Mouse (Mus musculus) mesoderm, embryonic 11.5 days (tissue): ENCODE results near the gene Disp3.

Source experiments
- DNase-seq: peaks from one replicate; pipeline ENCODE4 v3.0.0-alpha.2; 2012; ENCODE audit warnings: low read depth, low spot score

The Disp3 gene

GRCm38 (mm10) chr4:148287476-148288054 is at the start of gene Disp3:
TSS of gene Disp3 (minus strand) at chr4:148287965.
- peak; percentile 40 for DNase-seq

- no peak for DNase-seq
Observed at GRCm38 (mm10) chr4:148330269-148330668, 42.5 kb upstream of the Disp3 start.

- DNase-seq = no peak
Observed at GRCm38 (mm10) chr4:148329431-148329830, 41.7 kb upstream of the Disp3 start.

DNA sequence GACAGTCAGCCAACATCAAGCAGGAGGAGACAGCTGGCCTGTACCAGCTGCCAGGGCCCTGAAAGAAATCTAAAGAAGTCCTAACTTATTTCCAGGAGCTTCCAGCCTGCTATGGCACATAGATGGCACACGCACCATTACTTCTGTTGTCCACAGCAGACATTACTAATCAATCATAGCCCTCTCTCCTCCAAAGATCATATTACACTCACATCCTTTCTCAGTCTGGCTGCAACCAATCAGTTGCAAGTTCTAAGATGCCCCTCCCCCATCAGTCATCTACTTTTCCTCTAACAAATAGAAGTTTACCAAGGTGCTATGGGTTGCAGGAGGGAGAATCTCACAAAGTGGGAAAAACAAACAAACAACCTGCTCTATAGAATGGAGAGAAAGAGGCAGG is 40.5 kb upstream of the Disp3 start:
- DNase-seq = peak; percentile 51

DNA sequence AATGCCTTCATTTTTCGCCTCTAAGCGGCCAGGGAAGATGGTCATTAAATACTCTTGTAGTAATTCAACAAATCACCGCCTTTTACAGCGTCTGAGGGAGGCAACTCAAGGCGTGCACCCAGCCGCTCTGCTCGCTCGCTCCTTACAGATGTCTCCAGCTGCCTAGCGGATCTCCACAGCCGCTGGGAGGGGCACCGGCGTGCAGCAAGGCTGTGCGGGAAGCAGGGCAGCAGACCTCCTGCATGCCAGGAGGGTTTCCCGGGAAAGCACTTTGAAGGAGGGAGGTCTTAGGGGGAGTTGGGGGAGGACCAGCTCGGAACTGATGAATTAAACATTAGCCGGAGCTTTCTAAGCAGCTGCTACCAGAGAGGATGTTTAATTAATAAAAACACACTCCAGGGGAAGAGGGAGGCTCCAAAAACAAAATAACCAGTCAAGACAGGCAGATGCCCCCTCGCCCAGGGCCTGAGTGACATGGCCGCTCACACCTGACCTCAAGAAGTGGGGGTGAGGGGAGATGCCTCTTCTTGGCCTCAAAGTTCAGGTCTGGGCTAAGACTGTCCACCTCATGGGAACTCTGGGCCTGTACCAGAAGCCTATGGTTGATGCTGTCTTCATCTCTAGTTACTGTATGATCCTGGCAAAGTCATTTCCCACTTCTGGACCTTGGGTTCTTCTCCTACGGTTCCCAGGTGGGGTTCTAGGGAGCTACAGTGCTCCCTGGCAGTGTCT is 39.7 kb upstream of the Disp3 start:
- peak; percentile 75 for DNase-seq

- no peak for DNase-seq
Observed at GRCm38 (mm10) chr4:148326791-148327190, 39.0 kb upstream of the Disp3 start.

GRCm38 (mm10) chr4:148325951-148326350 is 38.2 kb upstream of the Disp3 start:
- no peak for DNase-seq

DNA sequence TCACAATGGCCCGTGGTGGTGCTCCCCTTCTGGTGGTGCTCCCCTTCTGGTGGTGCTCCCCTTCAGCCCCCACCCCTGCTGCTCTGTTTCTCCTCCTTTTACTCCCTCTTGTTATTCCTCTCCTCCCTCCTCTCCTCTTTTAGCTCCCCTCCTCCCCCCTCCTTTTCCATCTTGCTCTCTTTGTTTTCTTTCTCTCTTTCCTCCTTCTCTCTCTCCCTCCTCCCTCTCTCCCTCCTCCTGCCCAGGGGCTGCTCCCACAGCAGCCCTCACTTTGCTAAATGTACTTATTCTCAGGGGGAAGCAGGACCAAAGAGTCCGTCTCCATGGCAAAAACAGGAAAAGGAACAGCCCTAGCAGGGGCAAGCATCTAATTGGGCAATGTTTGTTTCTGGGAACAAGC is 37.3 kb upstream of the Disp3 start:
- no peak for DNase-seq

DNA sequence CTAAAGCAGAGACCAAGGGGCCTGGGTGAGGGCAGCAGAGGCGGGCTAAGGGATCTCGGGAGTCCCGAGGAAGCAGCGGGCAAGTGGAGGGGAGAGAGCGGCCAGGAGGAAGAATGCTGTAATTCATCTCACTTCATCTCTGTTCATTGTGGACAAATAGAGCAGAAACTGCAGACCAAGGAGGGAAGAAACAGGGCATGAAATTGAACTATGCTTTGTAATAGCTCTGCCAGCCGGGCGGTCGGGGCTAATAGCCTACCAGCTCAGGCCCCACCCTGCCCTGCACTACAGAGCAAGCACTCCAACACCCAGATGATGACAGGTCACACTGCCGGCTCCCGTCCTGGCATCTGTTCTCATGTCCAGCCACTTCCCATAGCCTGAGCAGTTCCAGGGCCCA is 34.4 kb upstream of the Disp3 start:
- no peak for DNase-seq

DNA sequence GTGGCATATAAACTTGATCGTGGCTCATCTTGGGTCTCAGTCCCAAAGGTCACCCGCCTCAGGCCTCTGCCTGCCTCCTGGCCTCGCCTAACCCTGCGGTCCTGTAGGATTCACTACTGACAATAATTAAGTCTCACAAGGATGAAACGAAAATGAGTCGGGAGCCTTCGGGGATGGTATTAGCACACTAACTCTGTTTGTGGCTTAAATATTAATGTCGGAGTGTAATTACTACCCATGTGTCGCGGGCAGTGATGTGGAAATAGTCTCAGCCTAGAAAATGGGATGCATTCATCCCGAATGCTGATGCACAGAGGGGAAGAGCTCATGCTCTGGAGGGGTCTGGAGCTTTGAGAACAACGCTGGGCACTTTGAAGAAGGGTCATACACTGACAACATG is 31.6 kb upstream of the Disp3 start:
- DNase-seq = no peak

DNA sequence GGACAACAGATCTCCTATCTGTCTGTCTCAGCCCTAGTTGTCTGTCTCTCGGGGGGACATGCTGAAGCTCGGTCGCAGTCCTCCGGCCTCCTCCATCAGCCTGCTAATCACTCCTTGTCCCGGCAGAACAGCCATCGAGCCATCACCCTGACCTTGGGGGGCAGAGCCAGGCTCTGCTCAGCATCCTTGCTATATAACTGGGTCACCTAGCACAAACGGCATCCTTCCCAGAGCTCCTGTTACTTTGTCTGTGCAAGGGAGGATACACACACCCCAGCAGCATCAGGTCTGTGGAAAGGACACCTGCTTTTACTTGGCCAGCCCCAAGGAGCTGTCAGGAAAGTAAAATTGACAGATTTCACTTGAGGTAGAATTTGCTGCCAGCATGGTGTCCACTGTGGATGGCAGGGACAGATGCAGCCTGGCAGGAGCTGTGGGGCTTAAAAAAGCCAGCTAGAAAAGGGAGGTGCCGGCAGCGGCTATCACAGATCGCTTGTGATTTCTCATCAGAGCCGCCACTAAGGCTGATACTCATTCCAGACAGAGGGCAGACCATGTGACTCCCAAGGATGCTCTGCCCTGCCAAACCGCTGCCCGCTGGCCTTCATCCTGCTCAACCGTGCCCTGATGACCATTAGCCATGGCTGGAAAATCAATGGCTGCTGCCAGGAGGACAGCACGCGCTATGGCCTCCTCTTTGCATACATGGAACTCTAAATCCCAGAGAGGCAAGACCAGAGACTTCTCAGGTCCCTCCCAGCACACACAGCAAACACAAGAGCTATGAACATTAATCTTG is 27.8 kb upstream of the Disp3 start:
- no peak for DNase-seq

DNA sequence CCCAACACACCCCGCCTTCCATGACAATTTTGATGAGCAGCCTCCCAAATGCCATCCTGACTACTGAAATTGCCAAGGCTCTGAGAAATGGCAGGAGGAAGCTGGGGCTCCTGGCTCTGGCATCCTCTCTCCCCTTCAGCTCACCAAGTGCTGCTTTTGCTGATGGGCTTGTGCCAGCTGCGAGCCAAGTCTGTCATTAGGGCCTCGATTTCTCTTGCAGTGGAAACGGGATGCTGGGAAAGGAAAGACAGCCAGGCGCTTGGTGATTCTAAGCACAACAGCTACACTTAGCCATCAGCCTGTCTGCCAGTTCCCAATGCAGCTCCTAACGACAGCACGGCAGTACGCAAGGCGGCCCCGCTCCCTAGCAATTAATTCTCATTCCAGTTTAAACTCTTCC is 26.6 kb upstream of the Disp3 start:
- DNase-seq = no peak

GRCm38 (mm10) chr4:148313601-148314000 is 25.8 kb upstream of the Disp3 start:
- DNase-seq = no peak

DNA sequence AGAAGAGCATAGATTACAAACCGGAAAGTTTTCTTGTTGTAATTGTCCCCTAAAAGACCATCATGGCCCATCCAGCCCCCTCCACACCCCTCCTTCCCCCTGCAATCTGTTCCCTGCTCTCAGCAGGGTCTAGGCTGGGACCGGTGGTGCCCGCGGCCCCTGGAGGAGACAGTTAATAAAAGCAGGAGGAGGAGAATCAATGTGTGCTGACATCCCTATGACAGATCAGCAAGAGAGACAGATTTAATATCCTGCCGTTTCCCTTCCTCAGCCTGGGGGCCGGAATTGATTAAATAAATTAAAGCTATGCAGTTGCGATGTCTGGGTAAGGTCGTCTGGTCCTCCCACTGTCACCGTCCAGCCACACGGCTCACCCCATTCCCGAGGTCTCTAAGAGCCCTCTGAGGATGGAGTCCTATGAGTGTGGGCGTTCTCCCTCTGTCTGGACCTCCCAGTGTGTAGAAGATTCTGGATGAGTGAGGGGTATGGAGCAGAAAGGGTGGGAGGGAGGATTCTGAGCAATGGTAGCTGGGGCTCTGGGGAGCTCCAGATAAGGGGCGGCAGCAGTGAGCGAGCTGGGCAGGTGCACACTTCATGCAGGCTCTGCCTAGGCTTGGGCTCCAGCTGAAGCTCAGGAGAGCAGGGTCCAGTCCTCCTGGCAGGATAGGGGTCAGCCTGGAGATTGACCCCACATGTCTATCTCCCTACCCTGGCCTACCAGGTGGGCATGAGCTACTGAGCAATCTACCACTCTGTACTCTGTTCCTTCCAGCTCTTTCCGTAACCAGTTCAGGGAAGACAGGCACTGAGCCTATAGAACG is 24.7 kb upstream of the Disp3 start:
- DNase-seq = no peak

DNA sequence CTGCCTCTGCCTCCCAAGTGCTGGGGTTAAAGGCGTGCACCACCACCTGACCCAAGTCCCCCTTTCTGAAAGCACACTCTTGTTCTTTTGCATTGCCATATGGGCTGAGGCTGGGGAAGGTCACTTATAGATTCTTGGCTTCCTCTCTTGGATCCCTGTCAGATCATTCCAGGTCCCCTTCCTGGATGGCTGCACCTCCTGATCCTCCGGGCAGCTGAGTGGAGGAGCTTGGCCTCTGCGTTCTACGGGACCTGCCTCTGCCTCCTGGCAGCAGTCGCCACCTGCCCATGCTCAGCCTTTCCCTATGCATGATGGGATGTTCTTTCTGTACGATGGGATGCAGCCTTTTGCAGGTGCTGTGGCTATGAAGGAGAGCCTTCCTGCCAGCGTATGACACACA is 23.1 kb upstream of the Disp3 start:
- DNase-seq = no peak

DNA sequence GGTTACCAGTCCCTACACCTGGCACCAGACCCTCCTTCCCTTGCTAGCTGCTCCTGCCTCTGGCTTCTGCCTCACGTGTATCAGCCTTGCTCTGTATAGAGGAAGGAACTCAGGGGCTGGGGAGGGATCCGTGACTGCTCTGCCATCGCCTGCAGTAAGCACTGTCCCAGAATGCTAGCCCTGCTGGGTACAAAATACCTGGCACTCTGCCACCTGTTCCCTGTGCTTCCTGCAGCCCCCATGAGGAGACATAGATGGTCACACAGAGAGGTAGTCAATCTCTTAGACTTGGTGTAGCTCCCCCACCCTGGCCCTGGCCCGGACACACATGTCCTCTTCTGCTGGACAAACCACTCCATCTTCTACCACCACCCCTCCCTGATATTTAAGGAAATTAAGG is 22.4 kb upstream of the Disp3 start:
- DNase-seq = no peak

- DNase-seq = peak; percentile 59
Observed at GRCm38 (mm10) chr4:148306406-148307083, 18.8 kb upstream of the Disp3 start.

DNA sequence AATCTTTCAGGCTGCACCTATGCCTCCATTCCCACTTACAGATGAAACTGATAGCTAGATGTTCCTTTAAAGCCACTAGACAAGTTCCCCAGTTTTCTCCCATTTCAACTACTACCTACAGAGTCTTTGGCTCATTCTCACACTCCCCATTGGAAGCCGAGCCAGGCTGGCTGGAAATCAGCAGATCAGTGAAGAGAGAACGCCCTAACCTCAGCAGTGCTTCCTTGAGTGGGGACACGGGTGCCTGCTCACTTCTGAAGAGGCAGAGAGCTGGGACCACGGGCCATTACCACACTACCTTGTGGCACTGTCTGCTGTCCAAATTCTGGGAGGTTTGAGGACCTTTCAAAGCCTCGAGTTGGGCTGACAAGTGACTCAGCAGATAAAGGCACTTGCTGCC is 11.0 kb upstream of the Disp3 start:
- no peak for DNase-seq

DNA sequence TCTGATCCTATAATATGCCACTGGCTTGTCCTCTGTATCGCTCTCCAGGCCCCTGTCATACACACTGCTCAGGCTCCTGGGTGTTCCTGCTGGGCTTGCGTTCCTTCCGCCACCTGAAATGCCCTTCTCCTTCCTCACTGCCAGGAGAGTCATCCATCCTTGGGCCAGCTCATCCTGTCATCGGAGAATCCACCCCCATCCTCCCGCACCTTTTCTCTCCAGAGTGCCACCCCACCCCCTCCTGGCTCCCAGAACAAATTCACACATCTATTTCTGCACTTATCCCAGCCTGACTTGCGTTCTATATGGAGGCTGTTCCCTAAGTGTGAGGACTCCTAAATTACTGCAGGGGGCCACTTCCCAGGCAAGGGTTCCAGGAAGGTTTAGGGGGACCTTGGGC is 9.9 kb upstream of the Disp3 start:
- DNase-seq = no peak

GRCm38 (mm10) chr4:148293319-148293718 is 5.6 kb upstream of the Disp3 start:
- peak; percentile 80 for DNase-seq

- DNase-seq = no peak
Observed at GRCm38 (mm10) chr4:148291849-148292248, 4.1 kb upstream of the Disp3 start.
